Mouse (Mus musculus): ENCODE results near the gene Tmsb10. TPM values are rescaled to one million over a fixed set of nuclear protein-coding genes. Genes with fewer than 3 reads are reported as not detected.

Gene Tmsb10
- total and polyA plus RNA-seq, 3 experiments = 31.7 to 91.3 TPM; not detected in 1

- no peak for TF ChIP-seq SIN3A (IDR thresholded peaks at IDR 0.05; ENCODE audit: low read length)
- no peak for TF ChIP-seq NRF1 (IDR thresholded peaks at IDR 0.05; ENCODE audit: insufficient read depth, low read depth, low read length, poor library complexity, severe bottlenecking)
- TF ChIP-seq HCFC1 (IDR thresholded peaks at IDR 0.05; ENCODE audit: low read depth, low read length) = no peak
- no peak for TF ChIP-seq GABPA (IDR thresholded peaks at IDR 0.05; ENCODE audit: low read depth, low read length)
- no peak for TF ChIP-seq BHLHE40 (IDR thresholded peaks at IDR 0.05; ENCODE audit: borderline replicate concordance, low read depth, low read length)
- no peak for TF ChIP-seq MAZ (IDR thresholded peaks at IDR 0.05; ENCODE audit: low read depth, low read length)
- TF ChIP-seq ZNF384 (IDR thresholded peaks at IDR 0.05; ENCODE audit: low read depth, low read length) = no peak
- no peak for TF ChIP-seq E2F4 (IDR thresholded peaks at IDR 0.05; ENCODE audit: borderline replicate concordance, low read depth, low read length)
- no peak for TF ChIP-seq ZC3H11A (IDR thresholded peaks at IDR 0.05; ENCODE audit: low read depth, low read length)
- no peak for TF ChIP-seq MYC (IDR thresholded peaks at IDR 0.05; ENCODE audit: low read depth, low read length)
- no peak for TF ChIP-seq POLR2AphosphoS5 (IDR thresholded peaks at IDR 0.05; ENCODE audit: borderline replicate concordance, low read depth, low read length)
- TF ChIP-seq POLR2A (IDR thresholded peaks at IDR 0.05; ENCODE audit: control insufficient read depth in 1 of 2, insufficient read depth in 1 of 2, low read depth in 1 of 2, low read length in 2 of 2, poor library complexity in 1 of 2) = no peak
- no peak for TF ChIP-seq SMC3 (IDR thresholded peaks at IDR 0.05; ENCODE audit: low read depth, low read length)
- no peak for TF ChIP-seq RAD21 (IDR thresholded peaks at IDR 0.05; ENCODE audit: low read depth, low read length)
- no peak for TF ChIP-seq NELFE (IDR thresholded peaks at IDR 0.05; ENCODE audit: low read depth, low read length)
- TF ChIP-seq MAX (IDR thresholded peaks at IDR 0.05; ENCODE audit: low read length) = no peak
- TF ChIP-seq ZKSCAN1 (IDR thresholded peaks at IDR 0.05; ENCODE audit: low read depth, low read length) = no peak
- TF ChIP-seq EP300 (IDR thresholded peaks at IDR 0.05; ENCODE audit: low read depth in 1 of 2, low read length in 2 of 2) = no peak
- no peak for TF ChIP-seq CHD2 (IDR thresholded peaks at IDR 0.05; ENCODE audit: low read length)
- Histone ChIP-seq H3K27ac (ENCODE audit: control insufficient read depth, low read depth, low read length) (no peak overlapping the region), H3K9ac (ENCODE audit: control insufficient read depth, low read depth, low read length, poor library complexity, severe bottlenecking) (no peak overlapping the region), H3K27me3 (ENCODE audit: control insufficient read depth in 1 of 2, insufficient read depth in 2 of 2, low read length in 2 of 2) (no peaks in the 10 kb centered on the region), H3K9me3 (replicated peaks; ENCODE audit: insufficient read depth, low read length) (no peaks in the 10 kb centered on the region), H3K4me1 (ENCODE audit: control insufficient read depth in 1 of 2, insufficient read depth in 2 of 2, low read length in 2 of 2) (no peaks in the 10 kb centered on the region), H3K4me3 (ENCODE audit: control insufficient read depth in 1 of 2, insufficient read depth in 1 of 2, low read depth in 2 of 2, low read length in 2 of 2) (no peak overlapping the region), H3K79me2 (ENCODE audit: control insufficient read depth, insufficient read depth, low read length, poor library complexity) (no peaks in the 10 kb centered on the region), H3K36me3 (ENCODE audit: control insufficient read depth in 1 of 2, insufficient read depth in 2 of 2, low read length in 2 of 2) (no peaks in the 10 kb centered on the region)
- no peak for DNase-seq (ENCODE audit: low read depth, low spot score)
These were observed 25.6 kb downstream of the Tmsb10 start for GRCm38 (mm10) chr6:72932955-72933354.

GRCm38 (mm10) chr6:72931533-72931932 lies 27.0 kb downstream of the Tmsb10 start:
- H3K9ac ChIP-seq (ENCODE audit: control insufficient read depth, low read depth, low read length, poor library complexity, severe bottlenecking) = no peak overlapping the region
- H3K27me3 ChIP-seq (ENCODE audit: control insufficient read depth in 1 of 2, insufficient read depth in 2 of 2, low read length in 2 of 2) = no peaks in the 10 kb centered on the region
- TF ChIP-seq MYB (IDR thresholded peaks at IDR 0.05; ENCODE audit: low read depth, low read length) = no peak
- no peak for TF ChIP-seq MYC (IDR thresholded peaks at IDR 0.05; ENCODE audit: low read depth, low read length)
- TF ChIP-seq TBP (IDR thresholded peaks at IDR 0.05; ENCODE audit: low read depth, low read length) = no peak
- TF ChIP-seq MXI1 (IDR thresholded peaks at IDR 0.05; ENCODE audit: low read depth, low read length) = no peak
- TF ChIP-seq NRF1 (IDR thresholded peaks at IDR 0.05; ENCODE audit: insufficient read depth, low read depth, low read length, poor library complexity, severe bottlenecking) = no peak
- TF ChIP-seq RAD21 (IDR thresholded peaks at IDR 0.05; ENCODE audit: low read depth, low read length) = no peak
- TF ChIP-seq USF2 (IDR thresholded peaks at IDR 0.05; ENCODE audit: borderline replicate concordance in 1 of 2, insufficient read depth in 1 of 2, low read depth in 1 of 2, low read length in 2 of 2) = no peak
- no peak for TF ChIP-seq TAL1 (IDR thresholded peaks at IDR 0.05; ENCODE audit: low read length)
- TF ChIP-seq TCF12 (IDR thresholded peaks at IDR 0.05; ENCODE audit: low read depth, low read length) = no peak
- TF ChIP-seq ETS1 (IDR thresholded peaks at IDR 0.05; ENCODE audit: low read depth, low read length) = no peak
- no peak for TF ChIP-seq CHD1 (IDR thresholded peaks at IDR 0.05; ENCODE audit: low read depth, low read length)
- no peak for TF ChIP-seq SIN3A (IDR thresholded peaks at IDR 0.05; ENCODE audit: low read length)
- H3K4me1 ChIP-seq (ENCODE audit: control insufficient read depth in 1 of 2, insufficient read depth in 2 of 2, low read length in 2 of 2) = 0 out of 4 replicates have a peak, but pooled peaks cover 0 to 6% of the 10 kb centered on the region in 2 experiments
- no peak overlapping the region for H3K27ac ChIP-seq (ENCODE audit: control insufficient read depth, low read depth, low read length)
- H3K79me2 ChIP-seq (ENCODE audit: control insufficient read depth, insufficient read depth, low read length, poor library complexity) = no peaks in the 10 kb centered on the region
- H3K36me3 ChIP-seq (ENCODE audit: control insufficient read depth in 1 of 2, insufficient read depth in 2 of 2, low read length in 2 of 2) = no peaks in the 10 kb centered on the region
- no peak for DNase-seq (ENCODE audit: low read depth, low spot score)
- H3K9me3 ChIP-seq (replicated peaks; ENCODE audit: insufficient read depth, low read length) = no peaks in the 10 kb centered on the region
- H3K4me3 ChIP-seq (ENCODE audit: control insufficient read depth in 1 of 2, insufficient read depth in 1 of 2, low read depth in 2 of 2, low read length in 2 of 2) = no peak overlapping the region
